Mouse (Mus musculus): Measurements from ENCODE around the gene Dab2. TPM values are rescaled to one million over a fixed set of nuclear protein-coding genes. Genes with fewer than 3 reads are reported as not detected.

The Dab2 gene
- polyA plus RNA-seq, 1 experiment: 9.4 TPM

- no peak for DNase-seq
- H3K4me3 ChIP-seq (ENCODE audit: control insufficient read depth, insufficient read depth, low read length): no peak overlapping the region
- TF ChIP-seq POLR2A (IDR thresholded peaks at IDR 0.05; ENCODE audit: control insufficient read depth, extremely low read depth, insufficient read depth, low read length, poor library complexity): no peak
- TF ChIP-seq CTCF (IDR thresholded peaks at IDR 0.05; ENCODE audit: borderline replicate concordance, control insufficient read depth, extremely low read depth, insufficient read depth, low read length, poor library complexity): no peak
- 91% methylated on average over 6 of the region's 6 CpGs for WGBS
- no peak overlapping the region for H3K27ac ChIP-seq (ENCODE audit: control insufficient read depth, insufficient read depth, low read length)
- H3K27me3 ChIP-seq (ENCODE audit: control insufficient read depth, insufficient read depth, low read length): no peaks in the 10 kb centered on the region
- H3K36me3 ChIP-seq (ENCODE audit: control insufficient read depth, insufficient read depth, low read length): no peaks in the 10 kb centered on the region
- H3K4me1 ChIP-seq (replicated peaks; ENCODE audit: control insufficient read depth, insufficient read depth, low read length): no peaks in the 10 kb centered on the region
Observed at GRCm38 (mm10) chr15:6406771-6407170, 107.2 kb downstream of the Dab2 start.

- WGBS: 93% methylated on average over 8 of the region's 8 CpGs
- TF ChIP-seq CTCF (IDR thresholded peaks at IDR 0.05; ENCODE audit: borderline replicate concordance, control insufficient read depth, extremely low read depth, insufficient read depth, low read length, poor library complexity): no peak
- no peak for TF ChIP-seq POLR2A (IDR thresholded peaks at IDR 0.05; ENCODE audit: control insufficient read depth, extremely low read depth, insufficient read depth, low read length, poor library complexity)
- no peaks in the 10 kb centered on the region for H3K27me3 ChIP-seq (ENCODE audit: control insufficient read depth, insufficient read depth, low read length)
- DNase-seq: no peak
- no peaks in the 10 kb centered on the region for H3K36me3 ChIP-seq (ENCODE audit: control insufficient read depth, insufficient read depth, low read length)
- no peak overlapping the region for H3K4me3 ChIP-seq (ENCODE audit: control insufficient read depth, insufficient read depth, low read length)
- H3K27ac ChIP-seq (ENCODE audit: control insufficient read depth, insufficient read depth, low read length): no peak overlapping the region
- H3K4me1 ChIP-seq (replicated peaks; ENCODE audit: control insufficient read depth, insufficient read depth, low read length): no peaks in the 10 kb centered on the region
Observed at GRCm38 (mm10) chr15:6409031-6409430, 109.4 kb downstream of the Dab2 start.

- Histone ChIP-seq H3K36me3 (ENCODE audit: control insufficient read depth, insufficient read depth, low read length) (no peaks in the 10 kb centered on the region), H3K27me3 (ENCODE audit: control insufficient read depth, insufficient read depth, low read length) (no peaks in the 10 kb centered on the region), H3K27ac (ENCODE audit: control insufficient read depth, insufficient read depth, low read length) (no peak overlapping the region), H3K4me3 (ENCODE audit: control insufficient read depth, insufficient read depth, low read length) (no peak overlapping the region), H3K4me1 (replicated peaks; ENCODE audit: control insufficient read depth, insufficient read depth, low read length) (no peaks in the 10 kb centered on the region)
- TF ChIP-seq POLR2A (IDR thresholded peaks at IDR 0.05; ENCODE audit: control insufficient read depth, extremely low read depth, insufficient read depth, low read length, poor library complexity) (no peak), CTCF (IDR thresholded peaks at IDR 0.05; ENCODE audit: borderline replicate concordance, control insufficient read depth, extremely low read depth, insufficient read depth, low read length, poor library complexity) (no peak)
- DNase-seq: no peak
- WGBS: 100% methylated on average over 3 of the region's 3 CpGs
Observed at GRCm38 (mm10) chr15:6410161-6410560, 110.6 kb downstream of the Dab2 start.

GRCm38 (mm10) chr15:6411334-6411733 is 111.7 kb downstream of the Dab2 start:
- no peak overlapping the region for H3K4me3 ChIP-seq (ENCODE audit: control insufficient read depth, insufficient read depth, low read length)
- no peak overlapping the region for H3K27ac ChIP-seq (ENCODE audit: control insufficient read depth, insufficient read depth, low read length)
- no peaks in the 10 kb centered on the region for H3K36me3 ChIP-seq (ENCODE audit: control insufficient read depth, insufficient read depth, low read length)
- no peaks in the 10 kb centered on the region for H3K27me3 ChIP-seq (ENCODE audit: control insufficient read depth, insufficient read depth, low read length)
- no peak for TF ChIP-seq POLR2A (IDR thresholded peaks at IDR 0.05; ENCODE audit: control insufficient read depth, extremely low read depth, insufficient read depth, low read length, poor library complexity)
- TF ChIP-seq CTCF (IDR thresholded peaks at IDR 0.05; ENCODE audit: borderline replicate concordance, control insufficient read depth, extremely low read depth, insufficient read depth, low read length, poor library complexity): no peak
- 90% methylated on average over 6 of the region's 6 CpGs for WGBS
- DNase-seq: no peak
- H3K4me1 ChIP-seq (replicated peaks; ENCODE audit: control insufficient read depth, insufficient read depth, low read length): no peaks in the 10 kb centered on the region

- WGBS: 54% methylated on average over 5 of the region's 5 CpGs
- H3K27ac ChIP-seq (ENCODE audit: control insufficient read depth, insufficient read depth, low read length): no peak overlapping the region
- H3K27me3 ChIP-seq (ENCODE audit: control insufficient read depth, insufficient read depth, low read length): no peaks in the 10 kb centered on the region
- TF ChIP-seq CTCF (IDR thresholded peaks at IDR 0.05; ENCODE audit: borderline replicate concordance, control insufficient read depth, extremely low read depth, insufficient read depth, low read length, poor library complexity) (no peak), POLR2A (IDR thresholded peaks at IDR 0.05; ENCODE audit: control insufficient read depth, extremely low read depth, insufficient read depth, low read length, poor library complexity) (no peak)
- no peak overlapping the region for H3K4me3 ChIP-seq (ENCODE audit: control insufficient read depth, insufficient read depth, low read length)
- no peaks in the 10 kb centered on the region for H3K4me1 ChIP-seq (replicated peaks; ENCODE audit: control insufficient read depth, insufficient read depth, low read length)
- no peak for DNase-seq
- H3K36me3 ChIP-seq (ENCODE audit: control insufficient read depth, insufficient read depth, low read length): no peaks in the 10 kb centered on the region
Observed at GRCm38 (mm10) chr15:6415317-6415716, 115.7 kb downstream of the Dab2 start.

GRCm38 (mm10) chr15:6431777-6432176 is 132.2 kb downstream of the Dab2 start:
- WGBS: 92% methylated on average over 7 of the region's 7 CpGs
- H3K4me3 ChIP-seq (ENCODE audit: control insufficient read depth, insufficient read depth, low read length): no peak overlapping the region
- TF ChIP-seq POLR2A (IDR thresholded peaks at IDR 0.05; ENCODE audit: control insufficient read depth, extremely low read depth, insufficient read depth, low read length, poor library complexity): no peak
- TF ChIP-seq CTCF (IDR thresholded peaks at IDR 0.05; ENCODE audit: borderline replicate concordance, control insufficient read depth, extremely low read depth, insufficient read depth, low read length, poor library complexity): no peak
- H3K36me3 ChIP-seq (ENCODE audit: control insufficient read depth, insufficient read depth, low read length): no peaks in the 10 kb centered on the region
- no peaks in the 10 kb centered on the region for H3K4me1 ChIP-seq (replicated peaks; ENCODE audit: control insufficient read depth, insufficient read depth, low read length)
- no peak for DNase-seq
- no peak overlapping the region for H3K27ac ChIP-seq (ENCODE audit: control insufficient read depth, insufficient read depth, low read length)
- H3K27me3 ChIP-seq (ENCODE audit: control insufficient read depth, insufficient read depth, low read length): no peaks in the 10 kb centered on the region

GRCm38 (mm10) chr15:6432411-6432810 is 132.8 kb downstream of the Dab2 start:
- Histone ChIP-seq H3K27me3 (ENCODE audit: control insufficient read depth, insufficient read depth, low read length) (no peaks in the 10 kb centered on the region), H3K27ac (ENCODE audit: control insufficient read depth, insufficient read depth, low read length) (no peak overlapping the region), H3K4me3 (ENCODE audit: control insufficient read depth, insufficient read depth, low read length) (no peak overlapping the region), H3K36me3 (ENCODE audit: control insufficient read depth, insufficient read depth, low read length) (no peaks in the 10 kb centered on the region), H3K4me1 (replicated peaks; ENCODE audit: control insufficient read depth, insufficient read depth, low read length) (no peaks in the 10 kb centered on the region)
- WGBS: 91% methylated on average over 7 of the region's 7 CpGs
- no peak for DNase-seq
- TF ChIP-seq CTCF (IDR thresholded peaks at IDR 0.05; ENCODE audit: borderline replicate concordance, control insufficient read depth, extremely low read depth, insufficient read depth, low read length, poor library complexity): no peak
- TF ChIP-seq POLR2A (IDR thresholded peaks at IDR 0.05; ENCODE audit: control insufficient read depth, extremely low read depth, insufficient read depth, low read length, poor library complexity): no peak
